ENCODE assay signal across 8 mouse cellular contexts in genomic region chr13:98534190-98534912, GRCm38 (mm10). TPM values are rescaled to one million over a fixed set of nuclear protein-coding genes. Genes with fewer than 3 reads are reported as not detected.
A peak's percentile ranks its signal among the peaks of the same experiment; 100 is the strongest.
DNase-seq lines count a peak whose midpoint lies in the region; ATAC-seq and TF ChIP-seq lines count a peak whose summit lies in the region.

No protein-coding gene starts in this region.

- peak; percentile 69 for DNase-seq in left cerebral cortex, postnatal 4 days
- no peak for DNase-seq in left cerebral cortex, adult 2 months (ENCODE audit: extremely low spot score in 1 of 2, low spot score in 2 of 2)
- DNase-seq in embryonic facial prominence, embryonic 11.5 days (ENCODE audit: low spot score) = peak; percentile 85
- peak; percentile 88 for DNase-seq in kidney, postnatal 10 days
- DNase-seq in midbrain, embryonic 14.5 days = peak; percentile 77
- DNase-seq in T-cell, adult 2 months (ENCODE audit: low spot score) = no peak

- WGBS in embryonic facial prominence, embryonic 11.5 days = 27% methylated on average over 18 of the region's 18 CpGs
- 19% methylated on average over 18 of the region's 18 CpGs for WGBS in heart, embryonic 16.5 days
- WGBS in midbrain, embryonic 14.5 days = 17% methylated on average over 18 of the region's 18 CpGs

- H3K27ac ChIP-seq in left cerebral cortex, adult 2 months = no peak overlapping the region
- H3K27ac ChIP-seq in embryonic facial prominence, embryonic 11.5 days (replicated peaks; ENCODE audit: low read depth, low read length) = peak overlapping the region; percentile 43; the same call in 1 of the 2 replicates
- H3K27ac ChIP-seq in heart, embryonic 16.5 days (ENCODE audit: low read length) = no peak overlapping the region; the same call in 1 of the 2 replicates
- H3K27ac ChIP-seq in midbrain, embryonic 14.5 days (replicated peaks; ENCODE audit: low read depth, low read length) = no peak overlapping the region

- peak; percentile 63 for ATAC-seq in embryonic facial prominence, embryonic 11.5 days (replicated peaks; ENCODE audit: insufficient number of reproducible peaks, low FRiP score, low TSS enrichment, low read depth)
- ATAC-seq in heart, embryonic 16.5 days (replicated peaks; ENCODE audit: extremely low read depth, insufficient read depth, low FRiP score) = peak; percentile 85
- peak; percentile 58; the same call in 1 of the 2 replicates for ATAC-seq in midbrain, embryonic 14.5 days (ENCODE audit: low FRiP score, low TSS enrichment)
- ATAC-seq in megakaryocyte, adult 5-6 weeks (ENCODE audit: poor library complexity, severe bottlenecking) = no peak

- no peaks in the 10 kb centered on the region for H3K9me3 ChIP-seq in embryonic facial prominence, embryonic 11.5 days (replicated peaks; ENCODE audit: control insufficient read depth, low read length)
- H3K9me3 ChIP-seq in heart, embryonic 16.5 days (replicated peaks; ENCODE audit: control insufficient read depth, low read length) = no peaks in the 10 kb centered on the region
- H3K9me3 ChIP-seq in midbrain, embryonic 14.5 days (ENCODE audit: control insufficient read depth, low read length) = no peaks in the 10 kb centered on the region

- H3K4me3 ChIP-seq in left cerebral cortex, adult 2 months = no peak overlapping the region
- no peak overlapping the region for H3K4me3 ChIP-seq in embryonic facial prominence, embryonic 11.5 days (ENCODE audit: low read depth, low read length)
- H3K4me3 ChIP-seq in heart, embryonic 16.5 days (ENCODE audit: low read length) = peak overlapping the region; percentile 22
- H3K4me3 ChIP-seq in midbrain, embryonic 14.5 days (replicated peaks; ENCODE audit: low read depth, low read length) = peak overlapping the region; percentile 4; the same call in 1 of the 2 replicates

- intact Hi-C loops in left cerebral cortex, postnatal 4 days (cut with DNase I) = no loop called here
- intact Hi-C loops in left cerebral cortex, adult 2 months (cut with DNase I) = no loop called here

- TF ChIP-seq CTCF in left cerebral cortex, adult 2 months (IDR thresholded peaks at IDR 0.05) = no peak

- H3K4me2 ChIP-seq in embryonic facial prominence, embryonic 11.5 days (ENCODE audit: low read depth, low read length) = no peak overlapping the region
- peak overlapping the region; percentile 59 for H3K4me2 ChIP-seq in heart, embryonic 16.5 days (ENCODE audit: low read depth, low read length)
- peak overlapping the region; percentile 48 for H3K4me2 ChIP-seq in midbrain, embryonic 14.5 days (ENCODE audit: low read length)

- no peaks in the 10 kb centered on the region for H3K27me3 ChIP-seq in embryonic facial prominence, embryonic 11.5 days (ENCODE audit: control insufficient read depth, insufficient read depth, low read length)
- H3K27me3 ChIP-seq in heart, embryonic 16.5 days (ENCODE audit: control insufficient read depth, insufficient read depth, low read length) = 0 out of 2 replicates have a peak, but pooled peaks cover 2% of the 10 kb centered on the region
- peaks cover 26% of the 10 kb centered on the region for H3K27me3 ChIP-seq in midbrain, embryonic 14.5 days (ENCODE audit: control insufficient read depth, insufficient read depth, low read length)

- no peak overlapping the region for H3K9ac ChIP-seq in embryonic facial prominence, embryonic 11.5 days (replicated peaks; ENCODE audit: low read length)
- H3K9ac ChIP-seq in heart, embryonic 16.5 days (ENCODE audit: low read length) = no peak overlapping the region
- H3K9ac ChIP-seq in midbrain, embryonic 14.5 days (replicated peaks; ENCODE audit: low read length) = no peak overlapping the region

- H3K36me3 ChIP-seq in embryonic facial prominence, embryonic 11.5 days (replicated peaks; ENCODE audit: control insufficient read depth, insufficient read depth, low read depth, low read length) = no peaks in the 10 kb centered on the region
- H3K36me3 ChIP-seq in heart, embryonic 16.5 days (ENCODE audit: control insufficient read depth, insufficient read depth) = no peaks in the 10 kb centered on the region
- no peaks in the 10 kb centered on the region for H3K36me3 ChIP-seq in midbrain, embryonic 14.5 days (ENCODE audit: control insufficient read depth, insufficient read depth, low read length)

- H3K4me1 ChIP-seq in embryonic facial prominence, embryonic 11.5 days (ENCODE audit: control insufficient read depth, insufficient read depth, low read length) = peaks cover 13% of the 10 kb centered on the region
- peaks cover 19% of the 10 kb centered on the region for H3K4me1 ChIP-seq in heart, embryonic 16.5 days (ENCODE audit: control insufficient read depth, insufficient read depth, low read length)
- peaks cover 21% of the 10 kb centered on the region for H3K4me1 ChIP-seq in midbrain, embryonic 14.5 days (ENCODE audit: control insufficient read depth, insufficient read depth, low read length)

RNA-seq across cellular contexts. Expression of gene Gm10320, which starts 42.5 kb away (rescaled TPM):
- not detected for total RNA-seq in left cerebral cortex, postnatal 4 days (2021)
- not detected for total RNA-seq in left cerebral cortex, adult 2 months (2021)
- 1.2 and 1.5 TPM in 2 replicates for polyA plus RNA-seq in embryonic facial prominence, embryonic 11.5 days (2014; fragmentation: Nextera tagmentation; extraction: Ambion mirVana)
- polyA plus RNA-seq in heart, embryonic 16.5 days (2015; fragmentation: Nextera tagmentation; extraction: Ambion mirVana) = 0.76 and 1.9 TPM in 2 replicates
- polyA plus RNA-seq in midbrain, embryonic 14.5 days (2014; fragmentation: Nextera tagmentation; extraction: Ambion mirVana) = 0.67 and 0.70 TPM in 2 replicates
- total RNA-seq in megakaryocyte, adult 5-6 weeks (2015) = 7.3 and 8.9 TPM in 2 replicates
- 0.65 and 0.66 TPM in 2 replicates for total RNA-seq in megakaryocyte, adult 5-6 weeks (2017)

Comparison
In these comparisons a context has a peak if more than half of its experiments do, and no peak if none do; other contexts are left out.
1. DNase-seq: peak in left cerebral cortex, postnatal 4 days (single experiment), embryonic facial prominence, embryonic 11.5 days (single experiment), kidney, postnatal 10 days (single experiment) and midbrain, embryonic 14.5 days (single experiment); none in left cerebral cortex, adult 2 months (0 of 2) and T-cell, adult 2 months (single experiment).
2. H3K4me3 ChIP-seq: peak in heart, embryonic 16.5 days (single experiment) and midbrain, embryonic 14.5 days (single experiment); none in left cerebral cortex, adult 2 months (single experiment) and embryonic facial prominence, embryonic 11.5 days (single experiment).